Mouse (Mus musculus) ovary, postnatal 36 days (tissue): Measurements from ENCODE around the gene Nfatc2.

Experiments used
- DNase-seq: peaks from one replicate; pipeline ENCODE4 v3.0.0; 2022; ENCODE audit warnings: low spot score, mixed read lengths

Nfatc2 gene

GRCm38 (mm10) chr2:168579109-168579508, 22.3 kb downstream of the Nfatc2 start:
- DNase-seq: no peak

GRCm38 (mm10) chr2:168578132-168578531, 23.3 kb downstream of the Nfatc2 start:
- no peak for DNase-seq

GRCm38 (mm10) chr2:168577381-168577780, 24.1 kb downstream of the Nfatc2 start:
- no peak for DNase-seq

- DNase-seq: no peak
Measured at GRCm38 (mm10) chr2:168575834-168576233, 25.6 kb downstream of the Nfatc2 start.

- no peak for DNase-seq
Measured at GRCm38 (mm10) chr2:168574934-168575333, 26.5 kb downstream of the Nfatc2 start.

- DNase-seq: no peak
Measured at GRCm38 (mm10) chr2:168573866-168574265, 27.6 kb downstream of the Nfatc2 start.

GRCm38 (mm10) chr2:168571241-168571640, 30.2 kb downstream of the Nfatc2 start:
- DNase-seq: no peak

- DNase-seq: no peak
Measured at GRCm38 (mm10) chr2:168565538-168566253, 35.8 kb downstream of the Nfatc2 start.

- DNase-seq: no peak
Measured at GRCm38 (mm10) chr2:168563184-168563583, 38.3 kb downstream of the Nfatc2 start.

- DNase-seq: no peak
Measured at GRCm38 (mm10) chr2:168557035-168557434, 44.4 kb downstream of the Nfatc2 start.

- no peak for DNase-seq
Measured at GRCm38 (mm10) chr2:168555897-168556670, 45.4 kb downstream of the Nfatc2 start.

GRCm38 (mm10) chr2:168553541-168553961, 47.9 kb downstream of the Nfatc2 start:
- no peak for DNase-seq

- DNase-seq: no peak
Measured at GRCm38 (mm10) chr2:168552405-168552804, 49.1 kb downstream of the Nfatc2 start.

- no peak for DNase-seq
Measured at GRCm38 (mm10) chr2:168551218-168551617, 50.2 kb downstream of the Nfatc2 start.

- DNase-seq: no peak
Measured at GRCm38 (mm10) chr2:168549326-168549725, 52.1 kb downstream of the Nfatc2 start.

- no peak for DNase-seq
Measured at GRCm38 (mm10) chr2:168548008-168548407, 53.4 kb downstream of the Nfatc2 start.

GRCm38 (mm10) chr2:168545901-168546557, 55.4 kb downstream of the Nfatc2 start:
- DNase-seq: no peak

GRCm38 (mm10) chr2:168544102-168544501, 57.4 kb downstream of the Nfatc2 start:
- DNase-seq: peak; percentile 65

- DNase-seq: no peak
Measured at GRCm38 (mm10) chr2:168543026-168543425, 58.4 kb downstream of the Nfatc2 start.

GRCm38 (mm10) chr2:168541223-168541622, 60.2 kb downstream of the Nfatc2 start:
- no peak for DNase-seq

- no peak for DNase-seq
Measured at GRCm38 (mm10) chr2:168539594-168540222, 61.7 kb downstream of the Nfatc2 start.

- DNase-seq: no peak
Measured at GRCm38 (mm10) chr2:168539026-168539425, 62.4 kb downstream of the Nfatc2 start.
